17 mouse cellular contexts compared by ENCODE assay signal in genomic region chr19:55526717-55527235, GRCm38 (mm10).
"Had no signal": no experiment of that assay in that cellular context is flagged by ENCODE, and none has a peak within 500 bp of the region (broad histone marks: within the 10 kb centered on the region; RNA-seq: fewer than 3 reads in every experiment).

No protein-coding gene starts in this region.

- ATAC-seq: intestine, postnatal 0 days; lung, postnatal 0 days; midbrain, embryonic 15.5 days had no signal

- H3K4me2 ChIP-seq: liver, embryonic 15.5 days; midbrain, embryonic 15.5 days; neural tube, embryonic 12.5 days had no signal

- H3K9ac ChIP-seq: liver, embryonic 15.5 days; midbrain, embryonic 15.5 days; neural tube, embryonic 12.5 days had no signal

- H3K9me3 ChIP-seq: liver, embryonic 15.5 days; midbrain, embryonic 15.5 days; neural tube, embryonic 12.5 days had no signal

- H3K36me3 ChIP-seq: liver, embryonic 15.5 days; midbrain, embryonic 15.5 days; neural tube, embryonic 12.5 days had no signal

- DNase-seq: kidney, adult 8-10 months; kidney, postnatal 25 days; layer of hippocampus, adult 9-11 months; layer of hippocampus, postnatal 36 days; liver; lung, adult 2 months; retina, postnatal 1 day; right cerebral cortex, postnatal 4 days; spleen, adult 18-20 months; thymus, adult 18-20 months; thymus, postnatal 14 days had no signal

- H3K4me3 ChIP-seq: liver, embryonic 15.5 days; midbrain, embryonic 15.5 days; neural tube, embryonic 12.5 days had no signal

- H3K27ac ChIP-seq: liver, embryonic 15.5 days; macrophage; midbrain, embryonic 15.5 days; neural tube, embryonic 12.5 days had no signal

- H3K27me3 ChIP-seq: liver, embryonic 15.5 days; midbrain, embryonic 15.5 days; neural tube, embryonic 12.5 days had no signal

- H3K4me1 ChIP-seq: liver, embryonic 15.5 days; neural tube, embryonic 12.5 days had no signal
